Mouse (Mus musculus) CH12.LX (cell line): ENCODE measurements around the gene Senp7.

Experiments
- CTCF ChIP-seq, 2 experiments: IDR thresholded peaks in 1 of 2; conservative IDR thresholded peaks in 1 of 2; 2 replicates each; pipeline ENCODE4 v1.5.1; 2011 to 2012; ENCODE audit warnings: low read depth in 2 of 2, low read length in 2 of 2, improper control_type of control experiment in 1 of 2, inconsistent platforms in 1 of 2, mild to moderate bottlenecking in 1 of 2, moderate library complexity in 1 of 2
- EP300 ChIP-seq: IDR thresholded peaks from 2 replicates; pipeline ENCODE4 v1.6.1; 2011; ENCODE audit warnings: low read length, improper control_type of control experiment
- MEF2A ChIP-seq: IDR thresholded peaks from 2 replicates; pipeline ENCODE4 v1.6.1; 2014; ENCODE audit warnings: low read depth, mild to moderate bottlenecking, inconsistent platforms, low read length, improper control_type of control experiment, borderline replicate concordance
- MXI1 ChIP-seq: IDR thresholded peaks from 2 replicates; pipeline ENCODE4 v1.6.1; 2011; ENCODE audit warnings: mild to moderate bottlenecking, low read depth, low read length, improper control_type of control experiment
- MYC ChIP-seq: IDR thresholded peaks from 2 replicates; pipeline ENCODE4 v1.6.1; 2011; ENCODE audit warnings: low read depth, mild to moderate bottlenecking, improper control_type of control experiment, low read length
- POLR2AphosphoS2 ChIP-seq: IDR thresholded peaks from 2 replicates; pipeline ENCODE4 v1.6.1; 2011; ENCODE audit warnings: low read depth, low read length, improper control_type of control experiment
- RCOR1 ChIP-seq: conservative IDR thresholded peaks from 2 replicates; pipeline ENCODE4 v1.6.1; 2012; ENCODE audit warnings: low read depth, mild to moderate bottlenecking, inconsistent platforms, low read length, improper control_type of control experiment
- TCF12 ChIP-seq: IDR thresholded peaks from 2 replicates; pipeline ENCODE4 v1.6.1; 2014; ENCODE audit warnings: low read depth, mild to moderate bottlenecking, inconsistent platforms, low read length, improper control_type of control experiment
- USF1 ChIP-seq: IDR thresholded peaks from 2 replicates; pipeline ENCODE4 v1.6.1; 2014; ENCODE audit warnings: low read depth, mild to moderate bottlenecking, inconsistent platforms, low read length, improper control_type of control experiment
- ZKSCAN1 ChIP-seq: IDR thresholded peaks from 2 replicates; pipeline ENCODE4 v1.6.1; 2012; ENCODE audit warnings: low read depth, inconsistent platforms, low read length, improper control_type of control experiment, borderline replicate concordance

GRCm38 (mm10) chr16:56014076-56014475 is 34.1 kb upstream of the Senp7 start:
- no peak for TF ChIP-seq ZKSCAN1
- TF ChIP-seq EP300, result no peak
- no peak for TF ChIP-seq MYC
- TF ChIP-seq MXI1, result no peak
- no peak for TF ChIP-seq USF1
- TF ChIP-seq MEF2A, result no peak
- no peak for TF ChIP-seq RCOR1
- TF ChIP-seq TCF12, result no peak
- no peak for TF ChIP-seq CTCF (conservative IDR thresholded peaks at IDR 0.05 in 1 of 2, IDR thresholded peaks at IDR 0.05 in 1 of 2; ENCODE audit: low read depth in 2 of 2, low read length in 2 of 2)
- TF ChIP-seq POLR2AphosphoS2, result peak; percentile 93
